Mouse (Mus musculus): Measurements from ENCODE around the gene Asb5. TPM values are rescaled to one million over a fixed set of nuclear protein-coding genes. Genes with fewer than 3 reads are reported as not detected.

Asb5 gene
- polyA plus RNA-seq (2012; rRNA removed), result 3.2 and 3.4 TPM in 2 replicates

DNA sequence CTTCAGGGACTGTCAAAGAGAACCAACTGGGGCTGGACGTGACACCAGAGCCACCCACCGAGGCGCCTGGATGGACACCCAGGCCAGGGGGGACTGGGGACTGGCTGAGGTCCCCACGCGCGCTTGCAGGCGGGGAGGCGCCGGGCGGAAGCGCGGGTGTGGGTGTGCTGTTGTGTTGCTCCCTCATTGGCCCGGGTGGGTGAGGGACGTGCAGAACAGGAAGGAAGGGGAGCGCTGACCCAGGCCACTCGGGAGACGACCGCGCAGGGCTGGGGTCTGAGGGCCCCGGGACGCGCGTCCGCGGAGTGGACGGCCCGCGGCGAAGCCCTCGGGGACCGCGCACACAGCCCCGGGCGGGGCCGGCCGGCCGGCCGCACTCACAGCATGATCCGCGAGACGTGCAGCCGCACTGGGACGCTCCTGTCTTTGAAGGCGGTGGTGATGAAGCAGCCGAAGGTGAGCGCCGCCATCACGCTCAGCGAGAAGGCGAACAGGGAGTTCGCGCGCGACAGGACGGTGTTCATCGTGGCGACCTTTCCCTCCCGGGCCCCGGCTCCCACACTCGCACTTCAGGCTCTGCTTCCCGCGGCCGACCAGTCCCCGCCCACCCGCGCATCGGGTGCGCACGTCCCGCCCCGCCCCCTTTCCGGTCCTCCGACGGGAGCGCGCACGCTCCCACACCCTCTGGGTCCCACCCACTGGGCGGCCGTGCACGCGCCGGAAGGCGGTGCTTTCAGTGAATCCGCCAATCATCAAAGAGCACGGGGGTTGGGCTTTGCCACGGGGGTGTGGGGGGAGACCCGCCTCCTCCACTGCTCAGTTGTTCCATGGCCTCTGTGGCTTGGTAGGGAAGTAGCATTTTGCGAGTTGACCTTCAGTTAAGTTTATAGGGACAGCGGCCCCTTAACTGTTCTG, at the start of gene Asb5, which contains the start of gene Spcs3:
TSS of gene Asb5 (plus strand) at position 199 of the 915 bp plus-strand sequence.
TSS of gene Spcs3 (minus strand) at position 617 of the 915 bp plus-strand sequence.

DNA sequence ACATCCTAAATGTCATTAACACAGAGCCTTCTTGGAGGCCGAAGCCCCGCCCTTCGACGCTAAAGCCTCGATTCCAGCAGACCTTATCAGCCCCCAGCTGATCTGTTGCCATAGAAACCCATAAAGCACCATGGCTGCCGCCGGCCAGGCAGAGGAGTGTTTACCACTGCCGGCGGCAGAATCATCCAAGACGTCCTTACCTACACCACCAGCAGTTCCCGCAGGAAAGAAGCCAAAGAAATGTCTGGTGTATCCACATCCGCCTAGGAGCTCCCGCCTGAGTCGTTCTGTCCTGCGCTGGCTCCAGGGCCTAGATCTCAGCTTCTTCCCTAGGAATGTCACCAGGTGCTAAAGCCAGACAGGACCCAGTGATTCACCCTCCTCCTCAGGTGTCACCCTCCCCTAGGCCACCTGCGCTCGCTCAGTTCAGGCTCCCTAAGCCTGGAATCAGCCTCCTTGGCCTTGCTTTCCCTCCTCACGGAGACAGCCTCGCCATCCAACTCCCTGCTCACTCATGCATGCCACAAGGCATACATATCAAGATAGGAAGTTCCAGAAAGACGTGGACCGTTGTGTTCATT, 71.4 kb downstream of the Asb5 start, which contains the start of gene Spata4:
TSS of gene Spata4 (plus strand) at position 111 of the 581 bp plus-strand sequence.

Other genes starting within 250 kb of the Asb5 start
- 6.0 and 6.5 TPM in 2 replicates for gene Spcs3, start 418 bp downstream of the Asb5 start, polyA plus RNA-seq (2012; rRNA removed)
- not detected in 2 replicates for gene Spata4, start 71.2 kb downstream of the Asb5 start, polyA plus RNA-seq (2012; rRNA removed)

Measured in ovary, adult 2 months (tissue).